In genomic region chr8:79124231-79124630, GRCm38 (mm10) we compare ENCODE assay signal across 34 mouse cellular contexts.
"Had no signal": no experiment of that assay in that cellular context is flagged by ENCODE, and none has a peak within 500 bp of the region (broad histone marks: within the 10 kb centered on the region; RNA-seq: fewer than 3 reads in every experiment).

No protein-coding gene starts in this region.

- H3K4me1 ChIP-seq: heart, embryonic 10.5 days; heart, embryonic 13.5 days; hindbrain, embryonic 12.5 days; hindbrain, embryonic 15.5 days; intestine, embryonic 15.5 days; kidney, embryonic 15.5 days had no signal

- H3K27ac ChIP-seq: heart, embryonic 10.5 days; heart, embryonic 13.5 days; heart, embryonic 15.5 days; hindbrain, embryonic 10.5 days; hindbrain, embryonic 12.5 days; hindbrain, embryonic 13.5 days; hindbrain, embryonic 14.5 days; hindbrain, embryonic 15.5 days; hindbrain, postnatal 0 days; intestine, embryonic 15.5 days; kidney, embryonic 15.5 days; kidney, postnatal 0 days; layer of hippocampus, adult 2 months had no signal

- H3K4me3 ChIP-seq: heart, embryonic 10.5 days; heart, embryonic 12.5 days; heart, embryonic 13.5 days; heart, embryonic 15.5 days; hindbrain, embryonic 10.5 days; hindbrain, embryonic 12.5 days; hindbrain, embryonic 13.5 days; hindbrain, embryonic 15.5 days; intestine, embryonic 15.5 days; kidney, embryonic 15.5 days; layer of hippocampus, adult 2 months had no signal

- H3K9me3 ChIP-seq: heart, embryonic 10.5 days; heart, embryonic 12.5 days; heart, embryonic 13.5 days; heart, embryonic 15.5 days; hindbrain, embryonic 10.5 days; hindbrain, embryonic 12.5 days; hindbrain, embryonic 13.5 days; hindbrain, embryonic 15.5 days; intestine, embryonic 15.5 days; kidney, embryonic 15.5 days had no signal

- H3K4me2 ChIP-seq: heart, embryonic 11.5 days; heart, embryonic 12.5 days; heart, embryonic 13.5 days; heart, embryonic 15.5 days; hindbrain, embryonic 12.5 days; hindbrain, embryonic 13.5 days; hindbrain, embryonic 14.5 days; hindbrain, embryonic 15.5 days; intestine, embryonic 15.5 days; kidney, embryonic 15.5 days had no signal

- H3K27me3 ChIP-seq: heart, embryonic 12.5 days; heart, embryonic 13.5 days; heart, embryonic 15.5 days; hindbrain, embryonic 12.5 days; hindbrain, embryonic 13.5 days; hindbrain, embryonic 15.5 days; intestine, embryonic 15.5 days; kidney, embryonic 15.5 days had no signal

- H3K9ac ChIP-seq: heart, embryonic 12.5 days; heart, embryonic 13.5 days; heart, embryonic 15.5 days; hindbrain, embryonic 12.5 days; hindbrain, embryonic 13.5 days; hindbrain, embryonic 14.5 days; hindbrain, embryonic 15.5 days; intestine, embryonic 15.5 days; kidney, embryonic 15.5 days had no signal

- DNase-seq: heart, postnatal 10 days; heart, postnatal 14 days; heart, postnatal 36 days; heart, postnatal 4 days; kidney, adult 11 months; kidney, adult 18-20 months; kidney, adult 2 months; kidney, adult 8-10 months; kidney, adult 9 months; kidney, postnatal 10 days; kidney, postnatal 14 days; kidney, postnatal 36 days; kidney, postnatal 4 days; layer of hippocampus, adult 9-11 months; layer of hippocampus, postnatal 36 days had no signal

- ATAC-seq: hindbrain, embryonic 16.5 days; hindbrain, postnatal 0 days; inflammation-experienced regulatory T-cells, adult 6 months; intestine, embryonic 15.5 days; intestine, embryonic 16.5 days; intestine, postnatal 0 days had no signal
